Mouse (Mus musculus) kidney, embryonic 16.5 days (tissue): ENCODE data around the gene Pik3cd. TPM values are rescaled to one million over a fixed set of nuclear protein-coding genes. Genes with fewer than 3 reads are reported as not detected.
"Not testable (repeated sequence)": the region's sequence is repeated elsewhere in the genome, so short reads cannot be mapped to it uniquely, and the experiment has no call there.

Source experiments
- ATAC-seq: fragments of 200-750 bp; cut with Nextera tagmentation; 2 replicates; pipeline ENCODE4 v1.8.0; 2017; ENCODE audit warnings: moderate TSS enrichment; ENCODE audit not compliant: low FRiP score, low TSS enrichment
- H3K27ac ChIP-seq: fragments of 300-500 bp; sonication (generic); 2 replicates; pipeline ENCODE4 v1.5.1; 2014; ENCODE audit warnings: low read length
- H3K27me3 ChIP-seq: fragments of 300-500 bp; sonication (generic); 2 replicates; pipeline ENCODE4 v1.6.1; 2014; ENCODE audit warnings: low read length, control low read depth, mixed read lengths; ENCODE audit not compliant: insufficient read depth
- H3K36me3 ChIP-seq: fragments of 300-500 bp; sonication (generic); 2 replicates; pipeline ENCODE4 v1.6.1; 2014; ENCODE audit warnings: low read length, control low read depth, mixed read lengths; ENCODE audit not compliant: insufficient read depth
- H3K4me1 ChIP-seq: fragments of 300-500 bp; sonication (generic); 2 replicates; pipeline ENCODE4 v1.6.1; 2014; ENCODE audit warnings: low read length, control low read depth, mixed read lengths; ENCODE audit not compliant: insufficient read depth
- H3K4me2 ChIP-seq: fragments of 300-500 bp; sonication (generic); replicated peaks from 2 replicates; pipeline ENCODE4 v1.6.1; 2014; ENCODE audit warnings: low read depth, low read length
- H3K4me3 ChIP-seq: fragments of 300-500 bp; sonication (generic); 2 replicates; pipeline ENCODE4 v1.5.1; 2014; ENCODE audit warnings: mild to moderate bottlenecking, low read length
- H3K9ac ChIP-seq: fragments of 300-500 bp; sonication (generic); replicated peaks from 2 replicates; pipeline ENCODE4 v1.6.1; 2014; ENCODE audit warnings: low read length
- H3K9me3 ChIP-seq: fragments of 300-500 bp; sonication (generic); 2 replicates; pipeline ENCODE4 v1.6.1; 2016; ENCODE audit warnings: low read length, control low read depth
- WGBS: fragments of 180-500 bp; shearing (Covaris S2); extraction: QIAGEN DNeasy Blood & Tissue Kit; methylation state at CpG from one replicate; pipeline ENCODE4 v1.1.7; 2014; 5-methylcytosine and 5-hydroxymethylcytosine counted together
- polyA plus RNA-seq: library from polyadenylated mRNA; unstranded; fragments of >200 nt; fragmentation: Nextera tagmentation; extraction: Ambion mirVana; gene quantifications from 2 replicates; pipeline ENCODE4 v1.2.1, GENCODE M21; 2015

Gene Pik3cd
- polyA plus RNA-seq = 4.5 and 4.7 TPM in 2 replicates

- no peaks in the 10 kb centered on the region for H3K27me3 ChIP-seq
- no peaks in the 10 kb centered on the region for H3K36me3 ChIP-seq
- ATAC-seq = no peak
- peak within 1 kb of the TSS; percentile 15; the same call in 1 of the 2 replicates for H3K4me2 ChIP-seq
- H3K4me3 ChIP-seq = no peak within 1 kb of the TSS
- H3K9ac ChIP-seq = no peak within 1 kb of the TSS
- 38% methylated on average over 19 of the region's 19 CpGs for WGBS
- H3K9me3 ChIP-seq = no peaks in the 10 kb centered on the region
- H3K27ac ChIP-seq = no peak within 1 kb of the TSS; the same call in 1 of the 2 replicates
- H3K4me1 ChIP-seq = peaks cover 17% of the 10 kb centered on the region
These were observed at the start of gene Pik3cd for GRCm38 (mm10) chr4:149702210-149702979. Gene Pik3cd (minus strand): TSS chr4:149702571.

DNA sequence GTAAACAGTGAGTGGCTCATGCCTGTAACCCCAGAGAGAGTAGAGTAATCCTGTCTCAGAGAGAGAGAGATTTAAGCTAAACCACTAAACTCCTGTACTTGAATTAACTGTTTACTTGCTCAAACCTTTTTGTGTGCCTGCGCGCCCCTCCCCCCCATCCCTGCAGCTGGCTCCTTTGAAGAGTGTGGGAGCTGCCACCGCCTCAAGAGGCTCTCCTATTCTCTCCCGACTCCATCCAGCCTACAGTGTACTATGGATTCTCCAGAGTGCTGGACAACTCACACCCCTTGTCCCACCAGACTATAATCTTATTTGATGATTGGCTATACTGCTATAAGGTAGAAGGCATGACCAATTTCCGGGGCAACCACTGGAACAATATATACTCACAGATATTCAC lies 48.3 kb upstream of the Pik3cd start:
- Histone ChIP-seq H3K27me3 (no peaks in the 10 kb centered on the region), H3K27ac (no peak overlapping the region), H3K9me3 (no peaks in the 10 kb centered on the region), H3K9ac (no peak overlapping the region), H3K4me1 (no peaks in the 10 kb centered on the region), H3K4me3 (no peak overlapping the region), H3K36me3 (0 out of 2 replicates have a peak, but pooled peaks cover 6% of the 10 kb centered on the region), H3K4me2 (no peak overlapping the region)
- 44% methylated on average over 5 of the region's 5 CpGs for WGBS
- ATAC-seq = no peak

DNA sequence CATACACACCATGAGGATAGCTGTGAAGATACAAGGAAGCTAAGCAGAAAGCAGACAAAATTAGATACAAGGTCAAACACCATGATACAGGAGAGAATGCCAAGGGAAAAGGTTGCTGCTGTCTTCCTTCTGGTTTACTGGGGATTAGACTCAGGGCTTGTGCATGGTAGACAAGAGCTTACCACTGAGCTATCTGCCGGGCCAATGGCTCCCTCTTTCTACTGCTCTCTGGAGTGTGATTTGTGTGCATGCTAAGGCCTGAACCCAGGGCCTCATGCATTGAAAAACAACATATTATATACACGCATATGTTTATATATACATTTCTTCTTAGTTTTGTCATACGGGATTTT lies 47.3 kb upstream of the Pik3cd start:
- H3K27ac ChIP-seq, ATAC-seq, H3K4me3 ChIP-seq, H3K9me3 ChIP-seq, H3K27me3 ChIP-seq, H3K4me1 ChIP-seq, H3K4me2 ChIP-seq, H3K9ac ChIP-seq, H3K36me3 ChIP-seq: not testable (repeated sequence)
- WGBS = 94% methylated on average over 3 of the region's 3 CpGs

- H3K27ac ChIP-seq = no peak overlapping the region
- no peaks in the 10 kb centered on the region for H3K27me3 ChIP-seq
- H3K36me3 ChIP-seq = 0 out of 2 replicates have a peak, but pooled peaks cover 9% of the 10 kb centered on the region
- no peak overlapping the region for H3K9ac ChIP-seq
- H3K4me1 ChIP-seq = no peaks in the 10 kb centered on the region
- ATAC-seq = no peak
- no peak overlapping the region for H3K4me3 ChIP-seq
- 53% methylated on average over 18 of the region's 18 CpGs for WGBS
- no peak overlapping the region for H3K4me2 ChIP-seq
- H3K9me3 ChIP-seq = no peaks in the 10 kb centered on the region
These were observed 46.8 kb upstream of the Pik3cd start for GRCm38 (mm10) chr4:149749003-149749662.

DNA sequence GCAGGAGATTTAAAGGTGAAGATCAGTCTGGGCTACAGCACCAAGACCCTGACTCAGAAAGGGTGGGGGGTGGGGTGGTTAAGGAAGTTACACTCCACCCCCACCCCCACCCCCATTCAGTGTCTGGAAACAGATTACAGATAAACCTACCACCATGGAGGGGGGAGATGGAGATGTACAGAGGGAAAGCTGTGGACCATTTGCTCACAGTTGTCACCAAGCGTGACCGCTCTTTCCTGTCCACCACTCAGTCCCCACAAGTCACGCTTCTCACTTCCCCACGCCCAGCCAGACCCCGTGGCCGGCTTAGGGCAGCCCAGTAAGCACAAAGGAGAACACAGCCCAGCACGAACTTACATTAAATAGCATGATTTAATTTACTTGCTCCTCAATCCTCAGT lies 41.7 kb upstream of the Pik3cd start:
- H3K4me3 ChIP-seq = no peak overlapping the region
- ATAC-seq = peak; percentile 70; the same call in 1 of the 2 replicates
- 46% methylated on average over 7 of the region's 7 CpGs for WGBS

GRCm38 (mm10) chr4:149742011-149742530 lies 39.7 kb upstream of the Pik3cd start:
- Histone ChIP-seq H3K27ac (no peak overlapping the region), H3K27me3 (no peaks in the 10 kb centered on the region), H3K36me3 (peaks cover 16% of the 10 kb centered on the region), H3K4me2 (no peak overlapping the region), H3K4me1 (peaks cover 8% of the 10 kb centered on the region), H3K9me3 (no peaks in the 10 kb centered on the region), H3K9ac (no peak overlapping the region), H3K4me3 (no peak overlapping the region)
- 92% methylated on average over 14 of the region's 14 CpGs for WGBS
- ATAC-seq = no peak

More for the DNA sequence above, 41.7 kb upstream of the Pik3cd start:
- Histone ChIP-seq H3K4me1 (no peaks in the 10 kb centered on the region), H3K4me2 (no peak overlapping the region), H3K36me3 (peaks cover 22% of the 10 kb centered on the region), H3K27me3 (no peaks in the 10 kb centered on the region), H3K9me3 (no peaks in the 10 kb centered on the region), H3K9ac (no peak overlapping the region), H3K27ac (no peak overlapping the region)

DNA sequence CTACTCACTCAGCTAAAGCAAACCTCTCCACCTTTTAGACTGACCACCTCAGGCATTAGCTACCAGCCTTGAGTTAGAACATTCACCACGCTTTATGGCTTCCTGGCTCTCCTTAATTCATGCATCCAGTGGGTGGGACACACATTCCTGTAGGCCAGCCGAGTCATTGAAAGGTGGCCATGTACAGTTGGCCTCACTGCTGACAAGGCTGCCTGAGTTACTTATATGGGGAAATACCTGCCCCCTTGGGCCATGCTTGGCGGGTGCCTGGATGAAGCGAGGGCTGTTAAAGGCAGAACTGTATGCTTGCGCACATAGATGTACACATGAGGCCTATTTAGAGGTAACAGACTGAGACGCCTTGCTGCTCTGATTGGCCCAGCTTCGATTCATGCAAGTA lies 37.9 kb upstream of the Pik3cd start:
- no peak for ATAC-seq
- WGBS = 69% methylated on average over 7 of the region's 7 CpGs
- Histone ChIP-seq H3K9ac (no peak overlapping the region), H3K27ac (peak overlapping the region; percentile 45; the same call in 1 of the 2 replicates), H3K27me3 (no peaks in the 10 kb centered on the region), H3K9me3 (no peaks in the 10 kb centered on the region), H3K36me3 (peaks cover 16% of the 10 kb centered on the region), H3K4me3 (no peak overlapping the region), H3K4me1 (peaks cover 25% of the 10 kb centered on the region), H3K4me2 (no peak overlapping the region)

DNA sequence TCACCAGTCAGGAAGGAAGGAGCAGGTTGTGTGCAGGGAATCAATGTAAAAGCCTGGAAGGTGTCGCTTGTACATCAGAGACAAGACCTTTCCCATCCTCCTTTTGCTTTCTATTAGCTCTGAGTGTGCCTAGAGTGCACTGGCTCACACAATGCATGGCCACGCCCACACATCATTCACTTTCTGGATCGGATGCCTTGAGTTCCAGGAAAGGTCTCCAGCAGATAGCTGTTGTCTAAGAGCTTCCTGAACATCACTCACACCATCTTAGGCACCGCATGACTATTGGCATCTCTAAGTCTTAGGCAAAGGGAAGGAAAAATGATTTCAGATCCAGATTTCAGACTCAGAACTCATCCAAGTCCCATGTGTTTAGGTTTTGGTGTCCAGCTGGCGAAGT lies 37.1 kb upstream of the Pik3cd start:
- Histone ChIP-seq H3K36me3 (peaks cover 13% of the 10 kb centered on the region), H3K4me2 (no peak overlapping the region), H3K27ac (no peak overlapping the region), H3K4me3 (no peak overlapping the region), H3K4me1 (peaks cover 33% of the 10 kb centered on the region), H3K9ac (no peak overlapping the region), H3K9me3 (no peaks in the 10 kb centered on the region), H3K27me3 (no peaks in the 10 kb centered on the region)
- WGBS = 84% methylated on average over 5 of the region's 5 CpGs
- ATAC-seq = no peak

- Histone ChIP-seq H3K9ac (peak within 1 kb of the TSS; percentile 90), H3K36me3 (peaks cover 5% of the 10 kb centered on the region; the same call in 1 of the 2 replicates), H3K27me3 (no peaks in the 10 kb centered on the region), H3K4me1 (peaks cover 51% of the 10 kb centered on the region), H3K4me2 (peak within 1 kb of the TSS; percentile 99), H3K9me3 (no peaks in the 10 kb centered on the region), H3K4me3 (peak within 1 kb of the TSS; percentile 88), H3K27ac (peak within 1 kb of the TSS; percentile 88)
- WGBS = under 1% methylated on average over 88 of the region's 97 CpGs
- peak; percentile 88 for ATAC-seq
These were observed 35.3 kb upstream of the Pik3cd start, which contains the start of gene Tmem201 for GRCm38 (mm10) chr4:149737383-149738324. Gene Tmem201 (minus strand): TSS chr4:149738044.
